Mouse (Mus musculus) liver, postnatal 0 days (tissue): ENCODE results near the gene Csnk1g2.

Source experiments
- CTCF ChIP-seq: sonication (generic); IDR thresholded peaks from 2 replicates; pipeline ENCODE4 v1.5.1; 2016; ENCODE audit warnings: antibody characterized with exemption, low read depth
- EP300 ChIP-seq: IDR thresholded peaks from 2 replicates; pipeline ENCODE4 v1.6.1; 2016; ENCODE audit warnings: antibody characterized with exemption, low read depth, mild to moderate bottlenecking

DNA sequence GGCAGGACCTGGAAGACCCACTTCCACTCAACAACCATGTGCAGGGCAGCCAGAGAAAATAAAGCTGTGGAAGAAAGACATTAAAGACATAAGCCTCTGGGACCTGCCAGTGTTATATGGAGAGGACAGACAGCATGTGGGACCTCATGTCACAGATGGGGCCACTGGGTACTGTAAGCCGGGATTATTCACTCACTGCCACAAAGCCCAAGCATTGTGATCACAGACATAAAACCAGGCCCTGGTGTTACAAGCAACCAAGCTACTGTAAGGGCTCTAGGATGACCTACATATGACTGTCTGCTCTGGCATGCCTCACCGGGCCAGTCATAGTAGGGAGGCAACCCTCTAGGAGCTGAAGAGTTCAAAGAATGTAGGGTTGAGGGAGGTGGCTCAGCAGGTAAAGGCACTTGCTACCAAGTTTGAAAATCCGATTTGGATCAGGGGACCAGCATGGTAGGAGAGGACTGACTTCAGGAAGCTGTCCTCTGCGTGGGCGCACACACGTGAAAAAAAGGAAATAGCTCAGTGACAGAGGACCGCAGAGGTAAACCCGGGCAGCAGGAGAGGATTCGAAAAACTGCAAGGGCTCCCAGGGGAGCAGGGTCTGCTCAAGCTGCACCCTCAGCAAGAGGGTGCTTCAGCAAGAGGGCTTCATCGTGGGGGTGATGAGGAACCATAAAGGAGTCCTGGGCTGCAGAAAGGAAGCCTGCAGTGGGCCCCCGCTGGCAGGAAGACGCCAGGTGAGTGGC is 33.3 kb upstream of the Csnk1g2 start:
- no peak for TF ChIP-seq CTCF
- no peak for TF ChIP-seq EP300
